Mouse (Mus musculus) retina, embryonic 14.5 days (tissue): Measurements from ENCODE around the gene Col2a1.

Source experiments
- DNase-seq: peaks from one replicate; pipeline ENCODE4 v3.0.0-alpha.2; 2015; ENCODE audit warnings: low spot score

The Col2a1 gene

GRCm38 (mm10) chr15:98003822-98004739, at the start of gene Col2a1:
TSS of gene Col2a1 (minus strand) at chr15:98004695.
- peak; percentile 73 for DNase-seq

GRCm38 (mm10) chr15:98051685-98052084, 47.2 kb upstream of the Col2a1 start:
- no peak for DNase-seq

GRCm38 (mm10) chr15:98048918-98049700, 44.6 kb upstream of the Col2a1 start:
- no peak for DNase-seq

GRCm38 (mm10) chr15:98044387-98044786, 39.9 kb upstream of the Col2a1 start:
- DNase-seq: no peak

GRCm38 (mm10) chr15:98043967-98044366, 39.5 kb upstream of the Col2a1 start:
- no peak for DNase-seq

- no peak for DNase-seq
Observed at GRCm38 (mm10) chr15:98042508-98042907, 38.0 kb upstream of the Col2a1 start.

- no peak for DNase-seq
Observed at GRCm38 (mm10) chr15:98039682-98040081, 35.2 kb upstream of the Col2a1 start.

- no peak for DNase-seq
Observed at GRCm38 (mm10) chr15:98036578-98036977, 32.1 kb upstream of the Col2a1 start.

GRCm38 (mm10) chr15:98035076-98035755, 30.7 kb upstream of the Col2a1 start:
- DNase-seq: peak; percentile 75

GRCm38 (mm10) chr15:98033233-98033748, 28.8 kb upstream of the Col2a1 start:
- DNase-seq: no peak

GRCm38 (mm10) chr15:98029798-98030197, 25.3 kb upstream of the Col2a1 start:
- DNase-seq: no peak

- no peak for DNase-seq
Observed at GRCm38 (mm10) chr15:98026967-98027904, 22.7 kb upstream of the Col2a1 start.

GRCm38 (mm10) chr15:98025611-98026010, 21.1 kb upstream of the Col2a1 start:
- peak; percentile 50 for DNase-seq

- DNase-seq: no peak
Observed at GRCm38 (mm10) chr15:98023137-98023536, 18.6 kb upstream of the Col2a1 start.

- DNase-seq: no peak
Observed at GRCm38 (mm10) chr15:98021886-98022285, 17.4 kb upstream of the Col2a1 start.

- no peak for DNase-seq
Observed at GRCm38 (mm10) chr15:98019047-98019446, 14.6 kb upstream of the Col2a1 start.

GRCm38 (mm10) chr15:98017925-98018324, 13.4 kb upstream of the Col2a1 start:
- DNase-seq: no peak

- no peak for DNase-seq
Observed at GRCm38 (mm10) chr15:98012810-98013209, 8.3 kb upstream of the Col2a1 start.

GRCm38 (mm10) chr15:98005181-98005580, 686 bp upstream of the Col2a1 start:
- no peak for DNase-seq

- no peak for DNase-seq
Observed at GRCm38 (mm10) chr15:98004740-98005159, 255 bp upstream of the Col2a1 start.
